Mouse (Mus musculus) CH12.LX (cell line): ENCODE data around the gene Pafah1b2. TPM values are rescaled to one million over a fixed set of nuclear protein-coding genes. Genes with fewer than 3 reads are reported as not detected.

Experiments used
- DNase-seq: peaks from one replicate; pipeline ENCODE4 v3.0.0-alpha.2; 2013; ENCODE audit errors: extremely low read depth
- H3K27ac ChIP-seq: 2 replicates; pipeline ENCODE4 v1.5.1; 2012; ENCODE audit warnings: low read depth, mild to moderate bottlenecking, control low read depth, moderate library complexity; ENCODE audit not compliant: insufficient read depth
- H3K27me3 ChIP-seq: replicated peaks from 2 replicates; pipeline ENCODE3; 2012; ENCODE audit warnings: inconsistent platforms
- H3K36me3 ChIP-seq, 2 experiments: replicated peaks in 1 of 2; 2 replicates each; pipeline versions ENCODE3 to v1.6.1; 2012; ENCODE audit warnings: inconsistent platforms in 1 of 2, low read length in 1 of 2, mild to moderate bottlenecking in 1 of 2, mixed read lengths in 1 of 2, moderate library complexity in 1 of 2; ENCODE audit not compliant: control insufficient read depth in 1 of 2, insufficient read depth in 1 of 2
- H3K4me1 ChIP-seq, 2 experiments: 2 replicates each; pipeline ENCODE4 v1.6.1; 2012; ENCODE audit warnings: inconsistent platforms in 1 of 2, moderate library complexity in 1 of 2; ENCODE audit not compliant: insufficient read depth in 2 of 2, control insufficient read depth in 1 of 2
- H3K4me2 ChIP-seq: 2 replicates; pipeline ENCODE4 v1.6.1; 2012; ENCODE audit warnings: low read depth, mild to moderate bottlenecking, control low read depth; ENCODE audit not compliant: poor library complexity, insufficient read depth, severe bottlenecking
- H3K4me3 ChIP-seq, 3 experiments: fragments of 150-350 bp in 1 of 3; sonication (generic) in 1 of 3; replicated peaks in 1 of 3; 2 replicates each; pipeline versions ENCODE3 to v1.5.1; 2011 to 2012; ENCODE audit warnings: low read depth in 2 of 3, low read length in 2 of 3, mild to moderate bottlenecking in 2 of 3, moderate library complexity in 2 of 3, control low read depth in 1 of 3, improper control_type of control experiment in 1 of 3, inconsistent platforms in 1 of 3, mixed read lengths in 1 of 3; ENCODE audit not compliant: poor library complexity in 1 of 3
- H3K79me2 ChIP-seq: replicated peaks from 2 replicates; pipeline ENCODE4 v1.6.1; 2012; ENCODE audit warnings: mild to moderate bottlenecking, moderate library complexity; ENCODE audit not compliant: control insufficient read depth, poor library complexity, insufficient read depth, severe bottlenecking; ENCODE audit errors: extremely low read depth
- H3K9ac ChIP-seq: 2 replicates; pipeline ENCODE4 v1.6.1; 2012; ENCODE audit warnings: low read depth, mild to moderate bottlenecking, control low read depth, moderate library complexity; ENCODE audit not compliant: insufficient read depth
- H3K9me3 ChIP-seq: replicated peaks from 2 replicates; pipeline ENCODE3; 2012; ENCODE audit warnings: low read length, inconsistent platforms, mixed read lengths
- BHLHE40 ChIP-seq: IDR thresholded peaks from 2 replicates; pipeline ENCODE4 v1.6.1; 2011; ENCODE audit warnings: mild to moderate bottlenecking, low read depth, low read length, improper control_type of control experiment
- CHD1 ChIP-seq: IDR thresholded peaks from 2 replicates; pipeline ENCODE4 v1.6.1; 2012; ENCODE audit warnings: low read depth, low read length, improper control_type of control experiment, inconsistent platforms
- CHD2 ChIP-seq: IDR thresholded peaks from 2 replicates; pipeline ENCODE4 v1.6.1; 2011; ENCODE audit warnings: low read length, improper control_type of control experiment
- CTCF ChIP-seq, 2 experiments: IDR thresholded peaks in 1 of 2; conservative IDR thresholded peaks in 1 of 2; 2 replicates each; pipeline ENCODE4 v1.5.1; 2011 to 2012; ENCODE audit warnings: low read depth in 2 of 2, low read length in 2 of 2, improper control_type of control experiment in 1 of 2, inconsistent platforms in 1 of 2, mild to moderate bottlenecking in 1 of 2, moderate library complexity in 1 of 2
- E2F4 ChIP-seq: IDR thresholded peaks from 2 replicates; pipeline ENCODE4 v1.6.1; 2011; ENCODE audit warnings: low read depth, low read length, improper control_type of control experiment; ENCODE audit not compliant: insufficient replicate concordance
- ELF1 ChIP-seq: IDR thresholded peaks from 2 replicates; pipeline ENCODE4 v1.6.1; 2014; ENCODE audit warnings: low read depth, mild to moderate bottlenecking, inconsistent platforms, low read length, improper control_type of control experiment
- EP300 ChIP-seq: IDR thresholded peaks from 2 replicates; pipeline ENCODE4 v1.6.1; 2011; ENCODE audit warnings: low read length, improper control_type of control experiment
- ETS1 ChIP-seq: conservative IDR thresholded peaks from 2 replicates; pipeline ENCODE4 v1.6.1; 2012; ENCODE audit warnings: low read depth, mild to moderate bottlenecking, inconsistent platforms, low read length, improper control_type of control experiment, moderate library complexity
- GABPA ChIP-seq: IDR thresholded peaks from 2 replicates; pipeline ENCODE4 v1.6.1; 2012; ENCODE audit warnings: low read depth, low read length, improper control_type of control experiment, inconsistent platforms; ENCODE audit not compliant: insufficient replicate concordance
- HCFC1 ChIP-seq: IDR thresholded peaks from 2 replicates; pipeline ENCODE4 v1.6.1; 2012; ENCODE audit warnings: low read depth, mild to moderate bottlenecking, inconsistent platforms, low read length, improper control_type of control experiment
- IRF4 ChIP-seq: IDR thresholded peaks from 2 replicates; pipeline ENCODE4 v1.6.1; 2014; ENCODE audit warnings: low read depth, mild to moderate bottlenecking, inconsistent platforms, low read length, improper control_type of control experiment
- JUN ChIP-seq: IDR thresholded peaks from 2 replicates; pipeline ENCODE4 v1.6.1; 2011; ENCODE audit warnings: low read depth, mild to moderate bottlenecking, low read length, improper control_type of control experiment, moderate library complexity; ENCODE audit not compliant: insufficient read depth
- JUND ChIP-seq: conservative IDR thresholded peaks from 2 replicates; pipeline ENCODE4 v1.6.1; 2011; ENCODE audit warnings: low read depth, low read length, improper control_type of control experiment
- KAT2A ChIP-seq: IDR thresholded peaks from 2 replicates; pipeline ENCODE4 v1.6.1; 2012; ENCODE audit warnings: low read length, improper control_type of control experiment, inconsistent platforms; ENCODE audit not compliant: insufficient replicate concordance
- MAFK ChIP-seq: IDR thresholded peaks from 2 replicates; pipeline ENCODE4 v1.6.1; 2011; ENCODE audit warnings: low read length, improper control_type of control experiment; ENCODE audit not compliant: insufficient replicate concordance
- MAX ChIP-seq: IDR thresholded peaks from 2 replicates; pipeline ENCODE4 v1.6.1; 2011; ENCODE audit warnings: low read length, improper control_type of control experiment
- MAZ ChIP-seq: IDR thresholded peaks from 2 replicates; pipeline ENCODE4 v1.6.1; 2012; ENCODE audit warnings: low read depth, mild to moderate bottlenecking, inconsistent platforms, low read length, improper control_type of control experiment, moderate library complexity
- MEF2A ChIP-seq: IDR thresholded peaks from 2 replicates; pipeline ENCODE4 v1.6.1; 2014; ENCODE audit warnings: low read depth, mild to moderate bottlenecking, inconsistent platforms, low read length, improper control_type of control experiment, borderline replicate concordance
- MXI1 ChIP-seq: IDR thresholded peaks from 2 replicates; pipeline ENCODE4 v1.6.1; 2011; ENCODE audit warnings: mild to moderate bottlenecking, low read depth, low read length, improper control_type of control experiment
- MYC ChIP-seq: IDR thresholded peaks from 2 replicates; pipeline ENCODE4 v1.6.1; 2011; ENCODE audit warnings: low read depth, mild to moderate bottlenecking, improper control_type of control experiment, low read length
- NELFE ChIP-seq: IDR thresholded peaks from 2 replicates; pipeline ENCODE4 v1.6.1; 2011; ENCODE audit warnings: low read depth, low read length, improper control_type of control experiment
- NRF1 ChIP-seq: IDR thresholded peaks from 2 replicates; pipeline ENCODE4 v1.6.1; 2014; ENCODE audit warnings: low read depth, mild to moderate bottlenecking, inconsistent platforms, low read length, improper control_type of control experiment, moderate library complexity
- PAX5 ChIP-seq: IDR thresholded peaks from 2 replicates; pipeline ENCODE4 v1.6.1; 2012; ENCODE audit warnings: low read length, inconsistent platforms, mixed read lengths
- POLR2A ChIP-seq: IDR thresholded peaks from 2 replicates; pipeline ENCODE4 v1.6.1; 2011; ENCODE audit warnings: low read depth, mild to moderate bottlenecking, improper control_type of control experiment, low read length
- POLR2AphosphoS2 ChIP-seq: IDR thresholded peaks from 2 replicates; pipeline ENCODE4 v1.6.1; 2011; ENCODE audit warnings: low read depth, low read length, improper control_type of control experiment
- RAD21 ChIP-seq: IDR thresholded peaks from 2 replicates; pipeline ENCODE4 v1.6.1; 2011; ENCODE audit warnings: low read depth, mild to moderate bottlenecking, low read length, improper control_type of control experiment, moderate library complexity
- RCOR1 ChIP-seq: conservative IDR thresholded peaks from 2 replicates; pipeline ENCODE4 v1.6.1; 2012; ENCODE audit warnings: low read depth, mild to moderate bottlenecking, inconsistent platforms, low read length, improper control_type of control experiment
- SIN3A ChIP-seq: IDR thresholded peaks from 2 replicates; pipeline ENCODE4 v1.6.1; 2012; ENCODE audit warnings: low read length, improper control_type of control experiment, inconsistent platforms
- SMC3 ChIP-seq: IDR thresholded peaks from 2 replicates; pipeline ENCODE4 v1.6.1; 2011; ENCODE audit warnings: low read depth, low read length, improper control_type of control experiment
- TBP ChIP-seq: conservative IDR thresholded peaks from 2 replicates; pipeline ENCODE4 v1.6.1; 2011; ENCODE audit warnings: low read depth, low read length, improper control_type of control experiment
- TCF12 ChIP-seq: IDR thresholded peaks from 2 replicates; pipeline ENCODE4 v1.6.1; 2014; ENCODE audit warnings: low read depth, mild to moderate bottlenecking, inconsistent platforms, low read length, improper control_type of control experiment
- UBTF ChIP-seq: IDR thresholded peaks from 2 replicates; pipeline ENCODE4 v1.6.1; 2012; ENCODE audit warnings: low read depth, mild to moderate bottlenecking, inconsistent platforms, low read length, improper control_type of control experiment, moderate library complexity
- USF1 ChIP-seq: IDR thresholded peaks from 2 replicates; pipeline ENCODE4 v1.6.1; 2014; ENCODE audit warnings: low read depth, mild to moderate bottlenecking, inconsistent platforms, low read length, improper control_type of control experiment
- USF2 ChIP-seq: conservative IDR thresholded peaks from 2 replicates; pipeline ENCODE4 v1.6.1; 2011; ENCODE audit warnings: low read depth, low read length, improper control_type of control experiment
- ZC3H11A ChIP-seq: IDR thresholded peaks from 2 replicates; pipeline ENCODE4 v1.6.1; 2012; ENCODE audit warnings: low read depth, mild to moderate bottlenecking, inconsistent platforms, low read length, improper control_type of control experiment
- ZKSCAN1 ChIP-seq: IDR thresholded peaks from 2 replicates; pipeline ENCODE4 v1.6.1; 2012; ENCODE audit warnings: low read depth, inconsistent platforms, low read length, improper control_type of control experiment, borderline replicate concordance
- ZMIZ1 ChIP-seq: IDR thresholded peaks from 2 replicates; pipeline ENCODE4 v1.6.1; 2012; ENCODE audit warnings: low read depth, mild to moderate bottlenecking, inconsistent platforms, low read length, improper control_type of control experiment
- ZNF384 ChIP-seq: IDR thresholded peaks from 2 replicates; pipeline ENCODE4 v1.6.1; 2012; ENCODE audit warnings: low read depth, low read length, improper control_type of control experiment, inconsistent platforms
- dilution Hi-C: fragments of 300-500 bp; cut with MboI; formaldehyde crosslinking; loops from 2 replicates; pipeline ENCODE4 v1.14.3; 2020; ENCODE audit warnings: low sequenced_read_pairs; ENCODE audit not compliant: extremely low pct_unique_long_range_greater_than_20kb, extremely low pct_ligation_motif_present
- in situ Hi-C: fragments of 300-500 bp; cut with MboI; formaldehyde crosslinking; loops from 3 replicates; pipeline ENCODE4 v1.14.3; 2019; ENCODE audit warnings: low sequenced_read_pairs, low pct_ligation_motif_present, low pct_unique_long_range_greater_than_20kb, mixed read lengths
- polyA plus RNA-seq: library from polyadenylated mRNA; unstranded; fragments of >175 nt; gene quantifications from 2 replicates; pipeline ENCODE4 v1.2.1, GENCODE M21; 2012; ENCODE audit warnings: low read depth; ENCODE audit not compliant: insufficient read length
- total RNA-seq, 2 experiments: library from RNA; depleted of rRNA; stranded (reverse); fragments of 300-350 nt in 1 of 2; fragments of >200 nt in 1 of 2; gene quantifications; 2 replicates each; pipeline ENCODE4 v1.2.3; 2012 to 2014

Gene Pafah1b2
- total and polyA plus RNA-seq, 3 experiments: 94.8 to 122 (median 109) TPM

- peak; percentile 38 for DNase-seq
- Histone ChIP-seq H3K27me3 (no peaks in the 10 kb centered on the region), H3K4me1 (peaks cover 19 to 56% of the 10 kb centered on the region in 2 experiments), H3K9ac (peak overlapping the region; percentile 50), H3K79me2 (peaks cover 11% of the 10 kb centered on the region), H3K27ac (peak overlapping the region; percentile 54), H3K4me2 (peak overlapping the region; percentile 68), H3K9me3 (no peaks in the 10 kb centered on the region), H3K4me3 (no peak overlapping the region), H3K36me3 (no peaks in the 10 kb centered on the region)
- dilution Hi-C loops (no loop called here), in situ Hi-C loops (no loop called here)
- TF ChIP-seq HCFC1 (peak; percentile 9; the same call in 1 of the 2 replicates), USF1 (no peak), POLR2AphosphoS2 (no peak), MEF2A (0 out of 2 replicates have a peak, but pooled peaks have one; percentile 3), JUND (no peak), MAX (0 out of 2 replicates have a peak, but pooled peaks have one; percentile 44), PAX5 (no peak), ELF1 (no peak), JUN (no peak), EP300 (peak; percentile 53; the same call in 1 of the 2 replicates), CTCF (conservative IDR thresholded peaks at IDR 0.05 in 1 of 2, IDR thresholded peaks at IDR 0.05 in 1 of 2; ENCODE audit: low read depth in 2 of 2, low read length in 2 of 2) (no peak), SMC3 (no peak), ETS1 (no peak), RCOR1 (no peak; the same call in 1 of the 2 replicates), CHD2 (peak; percentile 59; the same call in 1 of the 2 replicates), GABPA (no peak), POLR2A (peak; percentile 39; the same call in 1 of the 2 replicates), NRF1 (no peak), ZMIZ1 (no peak), RAD21 (no peak), ZKSCAN1 (no peak), BHLHE40 (peak; percentile 9; the same call in 1 of the 2 replicates), TBP (no peak), TCF12 (no peak), KAT2A (0 out of 2 replicates have a peak, but pooled peaks have one; percentile 8), MAZ (no peak; the same call in 1 of the 2 replicates), E2F4 (no peak), SIN3A (peak; percentile 6; the same call in 1 of the 2 replicates), UBTF (no peak), ZC3H11A (no peak), MXI1 (no peak), MYC (no peak), IRF4 (no peak), CHD1 (peak; percentile 54; the same call in 1 of the 2 replicates), NELFE (no peak), ZNF384 (peak; percentile 95), MAFK (no peak), USF2 (no peak)
Measured at GRCm38 (mm10) chr9:46008931-46009668, 3.4 kb downstream of the Pafah1b2 start.
